Mouse (Mus musculus) MEL (cell line): ENCODE data around the gene Tmem242. TPM values are rescaled to one million over a fixed set of nuclear protein-coding genes. Genes with fewer than 3 reads are reported as not detected.

Source experiments
- DNase-seq: peaks from one replicate; pipeline ENCODE4 v3.0.0; 2011; ENCODE audit warnings: low read depth, low spot score
- H3K27ac ChIP-seq: 2 replicates; pipeline ENCODE4 v1.5.1; 2012; ENCODE audit warnings: low read depth, mild to moderate bottlenecking, control low read depth, low read length, moderate library complexity; ENCODE audit not compliant: control insufficient read depth
- H3K27me3 ChIP-seq, 2 experiments: fragments of 150-350 bp in 1 of 2; sonication (generic) in 1 of 2; 2 replicates each; pipeline ENCODE4 v1.6.1; 2012; ENCODE audit warnings: low read length in 2 of 2, mild to moderate bottlenecking in 2 of 2, improper control_type of control experiment in 1 of 2, moderate library complexity in 1 of 2; ENCODE audit not compliant: insufficient read depth in 2 of 2, control insufficient read depth in 1 of 2
- H3K36me3 ChIP-seq, 2 experiments: 2 replicates each; pipeline ENCODE4 v1.6.1; 2012 to 2014; ENCODE audit warnings: low read length in 2 of 2, improper control_type of control experiment in 1 of 2, inconsistent platforms in 1 of 2, mild to moderate bottlenecking in 1 of 2; ENCODE audit not compliant: insufficient read depth in 2 of 2, control insufficient read depth in 1 of 2
- H3K4me1 ChIP-seq, 2 experiments: fragments of 150-350 bp in 1 of 2; sonication (generic) in 1 of 2; 2 replicates each; pipeline ENCODE4 v1.6.1; 2012; ENCODE audit warnings: low read length in 2 of 2, improper control_type of control experiment in 1 of 2, mild to moderate bottlenecking in 1 of 2; ENCODE audit not compliant: insufficient read depth in 2 of 2, control insufficient read depth in 1 of 2
- H3K4me3 ChIP-seq, 2 experiments: fragments of 150-350 bp in 1 of 2; sonication (generic) in 1 of 2; 2 replicates each; pipeline ENCODE4 v1.5.1; 2012; ENCODE audit warnings: low read depth in 2 of 2, low read length in 2 of 2, mild to moderate bottlenecking in 2 of 2, moderate library complexity in 2 of 2, control low read depth in 1 of 2, improper control_type of control experiment in 1 of 2; ENCODE audit not compliant: control insufficient read depth in 1 of 2, insufficient read depth in 1 of 2
- H3K79me2 ChIP-seq: 2 replicates; pipeline ENCODE4 v1.6.1; 2012; ENCODE audit warnings: mild to moderate bottlenecking, low read length, moderate library complexity; ENCODE audit not compliant: control insufficient read depth, poor library complexity, insufficient read depth
- H3K9ac ChIP-seq: 2 replicates; pipeline ENCODE4 v1.6.1; 2012; ENCODE audit warnings: low read depth, mild to moderate bottlenecking, control low read depth, low read length, moderate library complexity; ENCODE audit not compliant: control insufficient read depth, poor library complexity, severe bottlenecking
- H3K9me3 ChIP-seq: fragments of 150-350 bp; sonication (generic); replicated peaks from 2 replicates; pipeline ENCODE4 v1.6.1; 2012; ENCODE audit warnings: mild to moderate bottlenecking, low read length, improper control_type of control experiment, moderate library complexity; ENCODE audit not compliant: insufficient read depth
- BHLHE40 ChIP-seq: IDR thresholded peaks from 2 replicates; pipeline ENCODE4 v1.6.1; 2012; ENCODE audit warnings: low read depth, mild to moderate bottlenecking, inconsistent platforms, low read length, improper control_type of control experiment, borderline replicate concordance
- CHD1 ChIP-seq: IDR thresholded peaks from 2 replicates; pipeline ENCODE4 v1.6.1; 2012; ENCODE audit warnings: low read depth, mild to moderate bottlenecking, inconsistent platforms, low read length, improper control_type of control experiment
- CHD2 ChIP-seq: IDR thresholded peaks from 2 replicates; pipeline ENCODE4 v1.6.1; 2011; ENCODE audit warnings: low read length, improper control_type of control experiment
- E2F4 ChIP-seq: IDR thresholded peaks from 2 replicates; pipeline ENCODE4 v1.6.1; 2011; ENCODE audit warnings: low read depth, low read length, improper control_type of control experiment, borderline replicate concordance
- ELF1 ChIP-seq: IDR thresholded peaks from 2 replicates; pipeline ENCODE4 v1.6.1; 2014; ENCODE audit warnings: low read depth, mild to moderate bottlenecking, inconsistent platforms, low read length, improper control_type of control experiment, moderate library complexity
- EP300 ChIP-seq, 2 experiments: IDR thresholded peaks; 2 replicates each; pipeline ENCODE4 v1.6.1; 2011; ENCODE audit warnings: improper control_type of control experiment in 2 of 2, low read length in 2 of 2, low read depth in 1 of 2, mild to moderate bottlenecking in 1 of 2
- ETS1 ChIP-seq: IDR thresholded peaks from 2 replicates; pipeline ENCODE4 v1.6.1; 2012; ENCODE audit warnings: low read depth, mild to moderate bottlenecking, inconsistent platforms, low read length, improper control_type of control experiment, moderate library complexity
- GABPA ChIP-seq: IDR thresholded peaks from 2 replicates; pipeline ENCODE4 v1.6.1; 2012; ENCODE audit warnings: low read depth, mild to moderate bottlenecking, inconsistent platforms, low read length, improper control_type of control experiment, moderate library complexity
- HCFC1 ChIP-seq: IDR thresholded peaks from 2 replicates; pipeline ENCODE4 v1.6.1; 2012; ENCODE audit warnings: low read depth, mild to moderate bottlenecking, inconsistent platforms, low read length, improper control_type of control experiment, moderate library complexity
- JUND ChIP-seq: IDR thresholded peaks from 2 replicates; pipeline ENCODE4 v1.6.1; 2011; ENCODE audit warnings: low read depth, mild to moderate bottlenecking, improper control_type of control experiment, low read length
- KAT2A ChIP-seq: conservative IDR thresholded peaks from 2 replicates; pipeline ENCODE4 v1.6.1; 2012; ENCODE audit warnings: low read depth, low read length, improper control_type of control experiment, inconsistent platforms
- MAFK ChIP-seq: IDR thresholded peaks from 2 replicates; pipeline ENCODE4 v1.6.1; 2011; ENCODE audit warnings: low read depth, mild to moderate bottlenecking, low read length, improper control_type of control experiment, borderline replicate concordance
- MAX ChIP-seq: IDR thresholded peaks from 2 replicates; pipeline ENCODE4 v1.6.1; 2011; ENCODE audit warnings: low read length, improper control_type of control experiment
- MEF2A ChIP-seq: IDR thresholded peaks from 2 replicates; pipeline ENCODE4 v1.6.1; 2014; ENCODE audit warnings: low read depth, mild to moderate bottlenecking, inconsistent platforms, low read length, improper control_type of control experiment; ENCODE audit not compliant: poor library complexity, insufficient replicate concordance, severe bottlenecking; ENCODE audit errors: extremely low read depth
- NELFE ChIP-seq: IDR thresholded peaks from 2 replicates; pipeline ENCODE4 v1.6.1; 2011; ENCODE audit warnings: low read depth, low read length, improper control_type of control experiment
- NRF1 ChIP-seq: IDR thresholded peaks from 2 replicates; pipeline ENCODE4 v1.6.1; 2014; ENCODE audit warnings: low read depth, mild to moderate bottlenecking, inconsistent platforms, low read length, improper control_type of control experiment, moderate library complexity; ENCODE audit not compliant: poor library complexity, insufficient read depth, severe bottlenecking
- RAD21 ChIP-seq: IDR thresholded peaks from 2 replicates; pipeline ENCODE4 v1.6.1; 2011; ENCODE audit warnings: mild to moderate bottlenecking, low read depth, low read length, improper control_type of control experiment
- SMC3 ChIP-seq: IDR thresholded peaks from 2 replicates; pipeline ENCODE4 v1.6.1; 2011; ENCODE audit warnings: low read depth, low read length, improper control_type of control experiment
- TAL1 ChIP-seq: IDR thresholded peaks from 2 replicates; pipeline ENCODE4 v1.6.1; 2012; ENCODE audit warnings: mild to moderate bottlenecking, inconsistent platforms, low read length, moderate library complexity, mixed read lengths
- TCF12 ChIP-seq: IDR thresholded peaks from 2 replicates; pipeline ENCODE4 v1.6.1; 2014; ENCODE audit warnings: low read depth, mild to moderate bottlenecking, inconsistent platforms, low read length, improper control_type of control experiment, moderate library complexity
- UBTF ChIP-seq: IDR thresholded peaks from 2 replicates; pipeline ENCODE4 v1.6.1; 2012; ENCODE audit warnings: low read depth, mild to moderate bottlenecking, inconsistent platforms, low read length, improper control_type of control experiment, moderate library complexity, borderline replicate concordance; ENCODE audit not compliant: insufficient read depth
- USF1 ChIP-seq: IDR thresholded peaks from 2 replicates; pipeline ENCODE4 v1.6.1; 2014; ENCODE audit warnings: low read depth, mild to moderate bottlenecking, inconsistent platforms, low read length, improper control_type of control experiment, moderate library complexity
- USF2 ChIP-seq, 2 experiments: IDR thresholded peaks; 2 replicates each; pipeline ENCODE4 v1.6.1; 2011 to 2012; ENCODE audit warnings: improper control_type of control experiment in 2 of 2, low read length in 2 of 2, borderline replicate concordance in 1 of 2, inconsistent platforms in 1 of 2, low read depth in 1 of 2, mild to moderate bottlenecking in 1 of 2; ENCODE audit not compliant: insufficient read depth in 1 of 2
- ZC3H11A ChIP-seq: IDR thresholded peaks from 2 replicates; pipeline ENCODE4 v1.6.1; 2012; ENCODE audit warnings: low read depth, mild to moderate bottlenecking, inconsistent platforms, low read length, improper control_type of control experiment
- ZKSCAN1 ChIP-seq: IDR thresholded peaks from 2 replicates; pipeline ENCODE4 v1.6.1; 2012; ENCODE audit warnings: low read depth, mild to moderate bottlenecking, inconsistent platforms, low read length, improper control_type of control experiment, moderate library complexity
- ZMIZ1 ChIP-seq: IDR thresholded peaks from 2 replicates; pipeline ENCODE4 v1.6.1; 2012; ENCODE audit warnings: low read depth, mild to moderate bottlenecking, inconsistent platforms, low read length, improper control_type of control experiment, moderate library complexity
- ZNF384 ChIP-seq: IDR thresholded peaks from 2 replicates; pipeline ENCODE4 v1.6.1; 2012; ENCODE audit warnings: low read depth, mild to moderate bottlenecking, inconsistent platforms, low read length, improper control_type of control experiment
- polyA plus RNA-seq, 2 experiments: library from polyadenylated mRNA; stranded (reverse) in 1 of 2; unstranded in 1 of 2; fragments of >175 nt in 1 of 2; fragments of >200 nt in 1 of 2; gene quantifications; 2 replicates each; pipeline versions ENCODE4 v1.2.1 to v1.2.4; 2012; ENCODE audit warnings: low replicate concordance in 2 of 2, low read depth in 1 of 2; ENCODE audit not compliant: insufficient read length in 2 of 2, insufficient read depth in 1 of 2, missing spikeins in 1 of 2
- total RNA-seq: library from RNA; depleted of rRNA; stranded (reverse); fragments of 300-350 nt; gene quantifications from 2 replicates; pipeline ENCODE4 v1.2.3, GENCODE M21; 2012

Tmem242 gene
- total and polyA plus RNA-seq, 3 experiments, result 27.0 to 49.2 TPM; not detected in 1

- no peaks in the 10 kb centered on the region for H3K9me3 ChIP-seq
- no peak for DNase-seq
- no peaks in the 10 kb centered on the region; a peak in 1 of 4 replicates for H3K36me3 ChIP-seq
- no peak overlapping the region for H3K27ac ChIP-seq
- no peaks in the 10 kb centered on the region for H3K79me2 ChIP-seq
- no peaks in the 10 kb centered on the region for H3K27me3 ChIP-seq
- no peaks in the 10 kb centered on the region for H3K4me1 ChIP-seq
- TF ChIP-seq MEF2A, result no peak
- TF ChIP-seq E2F4, result no peak
- TF ChIP-seq KAT2A, result no peak
- TF ChIP-seq JUND, result no peak
- no peak for TF ChIP-seq ZNF384
- no peak for TF ChIP-seq ZC3H11A
- no peak for TF ChIP-seq TCF12
- no peak for TF ChIP-seq USF1
- no peak for TF ChIP-seq NRF1
- TF ChIP-seq SMC3, result no peak
- TF ChIP-seq HCFC1, result no peak
- TF ChIP-seq ELF1, result no peak
- TF ChIP-seq MAX, result no peak
- no peak for TF ChIP-seq USF2 (IDR thresholded peaks at IDR 0.05; ENCODE audit: borderline replicate concordance in 1 of 2, insufficient read depth in 1 of 2, low read depth in 1 of 2, low read length in 2 of 2)
- no peak overlapping the region for H3K4me3 ChIP-seq
- no peak overlapping the region for H3K9ac ChIP-seq
These were observed 21.0 kb downstream of the Tmem242 start for GRCm38 (mm10) chr17:5419056-5419455.

- H3K4me3 ChIP-seq, result no peak within 1 kb of the TSS
- H3K4me1 ChIP-seq, result no peaks in the 10 kb centered on the region
- H3K27me3 ChIP-seq, result no peaks in the 10 kb centered on the region
- H3K27ac ChIP-seq, result no peak within 1 kb of the TSS
- H3K36me3 ChIP-seq, result no peaks in the 10 kb centered on the region; a peak in 1 of 4 replicates
- TF ChIP-seq ELF1 (no peak), MAX (no peak), ETS1 (no peak), BHLHE40 (no peak), MEF2A (no peak), CHD1 (no peak), UBTF (no peak), ZKSCAN1 (no peak), GABPA (no peak), MAFK (no peak), ZC3H11A (no peak), RAD21 (no peak), TAL1 (no peak), USF1 (no peak), CHD2 (no peak), JUND (no peak), NELFE (no peak), EP300 (IDR thresholded peaks at IDR 0.05; ENCODE audit: low read depth in 1 of 2, low read length in 2 of 2) (no peak), ZMIZ1 (no peak)
- TF ChIP-seq, all 39 proteins: peak for 0
- no peak for DNase-seq
- Histone ChIP-seq H3K9ac (no peak within 1 kb of the TSS), H3K9me3 (no peaks in the 10 kb centered on the region), H3K79me2 (no peaks in the 10 kb centered on the region)
These were observed 21.5 kb downstream of the Tmem242 start, which contains the start of gene Ldhal6b for GRCm38 (mm10) chr17:5418545-5418944. Ldhal6b (minus strand) TSS chr17:5418767.
